Mouse (Mus musculus) cerebellum, adult 2 months (tissue): ENCODE data around the gene Esm1. TPM values are rescaled to one million over a fixed set of nuclear protein-coding genes. Genes with fewer than 3 reads are reported as not detected.

Experiments used
- DNase-seq, 2 experiments: peaks; one replicate each; pipeline ENCODE4 v3.0.0; 2021
- H3K27ac ChIP-seq: fragments of 200-500 bp; 2 replicates; pipeline ENCODE4 v1.5.1; 2012; ENCODE audit warnings: low read length, control low read depth, inconsistent platforms; ENCODE audit not compliant: insufficient read depth
- H3K27me3 ChIP-seq: fragments of 200-500 bp; 2 replicates; pipeline ENCODE4 v1.6.1; 2012; ENCODE audit warnings: inconsistent platforms, mild to moderate bottlenecking, low read length, moderate library complexity; ENCODE audit not compliant: control insufficient read depth, insufficient read depth
- H3K4me1 ChIP-seq: fragments of 200-500 bp; 2 replicates; pipeline ENCODE4 v1.6.1; 2011; ENCODE audit warnings: low read length; ENCODE audit not compliant: control insufficient read depth, insufficient read depth
- H3K4me3 ChIP-seq: fragments of 200-500 bp; replicated peaks from 2 replicates; pipeline ENCODE3; 2011; ENCODE audit warnings: mild to moderate bottlenecking, low read depth, low read length, control low read depth; ENCODE audit not compliant: insufficient read depth
- CTCF ChIP-seq: fragments of 200-500 bp; IDR thresholded peaks from 2 replicates; pipeline ENCODE4 v1.5.1; 2011; ENCODE audit warnings: low read depth, mild to moderate bottlenecking, control low read depth, low read length, moderate library complexity, borderline replicate concordance; ENCODE audit not compliant: insufficient read depth
- POLR2A ChIP-seq: fragments of 200-500 bp; IDR thresholded peaks from 2 replicates; pipeline ENCODE4 v1.6.1; 2011; ENCODE audit warnings: low read length, control low read depth, borderline replicate concordance; ENCODE audit not compliant: insufficient read depth
- WGBS: fragments of 180-500 bp; shearing (Covaris S2); methylation state at CpG from one replicate; pipeline ENCODE4 v1.1.7; 2018; 5-methylcytosine and 5-hydroxymethylcytosine counted together
- polyA plus RNA-seq: library from polyadenylated mRNA; depleted of rRNA; stranded (reverse); fragments of >200 nt; gene quantifications from 2 replicates; pipeline ENCODE4 v1.2.3, GENCODE M21; 2012; rRNA removed

Esm1 gene
- polyA plus RNA-seq, 1 experiment: 0.07 TPM

DNA sequence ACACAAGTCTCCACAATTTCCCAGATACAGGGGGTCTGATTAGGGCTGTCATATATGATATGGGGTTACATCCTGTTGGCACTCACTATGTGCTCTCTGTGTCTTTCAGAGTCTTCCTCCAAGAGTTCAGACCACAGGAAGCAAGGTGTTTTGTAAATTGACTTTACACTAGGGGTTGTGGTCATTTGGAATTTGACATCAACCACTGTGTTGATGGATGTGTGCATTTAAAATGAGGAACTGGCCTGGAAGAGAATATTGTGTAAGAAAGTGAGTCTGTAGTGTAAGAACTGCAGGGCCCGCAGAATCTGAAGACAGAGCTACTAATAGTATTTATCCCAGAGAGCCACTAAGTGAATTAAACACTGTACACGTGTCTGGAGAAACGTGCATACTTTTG, 57.7 kb downstream of the Esm1 start:
- Histone ChIP-seq H3K27ac (no peak overlapping the region), H3K4me3 (no peak overlapping the region), H3K27me3 (no peaks in the 10 kb centered on the region), H3K4me1 (no peaks in the 10 kb centered on the region)
- no peak for DNase-seq
- TF ChIP-seq POLR2A: no peak
- no peak for TF ChIP-seq CTCF
- 89% methylated on average over 3 of the region's 3 CpGs for WGBS

Other genes starting within 250 kb of the Esm1 start
- gene Ccno, start 221.9 kb upstream of the Esm1 start, polyA plus RNA-seq: 0.76 and 0.82 TPM in 2 replicates
- 0.05 and 0.07 TPM in 2 replicates for gene Mcidas, start 215.8 kb upstream of the Esm1 start, polyA plus RNA-seq
- 0.14 TPM in 1 of 2 replicates, not detected in the other for gene Cdc20b, start 174.5 kb upstream of the Esm1 start, polyA plus RNA-seq
- 7.8 and 9.5 TPM in 2 replicates for gene Gpx8, start 163.2 kb upstream of the Esm1 start, polyA plus RNA-seq
- gene Gzma, start 108.7 kb upstream of the Esm1 start, polyA plus RNA-seq: 0.16 and 0.30 TPM in 2 replicates
- not detected in 2 replicates for gene Gzmk, start 16.2 kb downstream of the Esm1 start, polyA plus RNA-seq
- gene BC067074, start 83.5 kb downstream of the Esm1 start, polyA plus RNA-seq: 0.87 and 1.1 TPM in 2 replicates